Mouse (Mus musculus): ENCODE measurements at regions not wholly inside any gene's neighbourhood (a gene's known extent, or its start where the extent isn't known, plus 50 kb on each side); places are given as distances from the start of the nearest gene placed in this dataset.

DNA sequence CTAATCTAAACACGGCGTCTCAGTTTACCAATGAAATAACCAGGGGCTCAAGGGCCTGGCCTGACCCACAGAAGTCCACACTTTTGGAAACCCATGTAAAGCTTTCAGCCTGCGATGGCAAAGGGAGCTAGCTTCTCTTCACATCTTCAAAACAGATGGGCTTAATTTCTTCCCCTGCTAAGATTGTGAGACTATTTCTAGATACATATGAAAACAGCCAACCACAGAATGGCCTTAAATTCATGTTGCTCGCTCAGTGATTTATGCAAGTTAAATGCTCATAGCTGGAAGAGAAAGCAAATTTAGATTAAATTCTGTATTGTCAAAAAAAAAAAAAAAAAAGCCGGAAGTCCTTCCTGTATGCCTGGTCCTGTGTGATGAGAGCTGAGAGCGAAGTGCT lies 53.2 kb upstream of the Epha4 start:
- TF ChIP-seq CTCF (IDR thresholded peaks at IDR 0.05; ENCODE audit: borderline replicate concordance, insufficient read depth, low read depth, low read length) (no peak), POLR2A (IDR thresholded peaks at IDR 0.05; ENCODE audit: borderline replicate concordance, insufficient read depth, low read length) (no peak)
